Mouse (Mus musculus) liver, adult 2 months (tissue): Measurements from ENCODE around the gene Pard3. TPM values are rescaled to one million over a fixed set of nuclear protein-coding genes. Genes with fewer than 3 reads are reported as not detected.

ENCODE experiments used
- DNase-seq: peaks from one replicate; pipeline ENCODE4 v3.0.0-alpha.2; 2011; ENCODE audit warnings: low read depth, low spot score; ENCODE audit errors: extremely low read depth
- H3K27ac ChIP-seq: fragments of 200-500 bp; replicated peaks from 2 replicates; pipeline ENCODE4 v1.5.1; 2012; ENCODE audit warnings: low read depth, mild to moderate bottlenecking, control low read depth, inconsistent platforms, low read length; ENCODE audit not compliant: insufficient read depth
- H3K27me3 ChIP-seq: fragments of 200-500 bp; 2 replicates; pipeline ENCODE4 v1.6.1; 2012; ENCODE audit warnings: mild to moderate bottlenecking, moderate library complexity, low read length, inconsistent platforms; ENCODE audit not compliant: control insufficient read depth, insufficient read depth
- H3K36me3 ChIP-seq: fragments of 200-500 bp; 2 replicates; pipeline ENCODE4 v1.6.1; 2012; ENCODE audit warnings: low read length, inconsistent platforms; ENCODE audit not compliant: control insufficient read depth, insufficient read depth
- H3K4me1 ChIP-seq: fragments of 200-500 bp; 2 replicates; pipeline ENCODE4 v1.6.1; 2011; ENCODE audit warnings: low read length; ENCODE audit not compliant: control insufficient read depth, insufficient read depth
- H3K4me3 ChIP-seq: fragments of 200-500 bp; 2 replicates; pipeline ENCODE4 v1.5.1; 2011; ENCODE audit warnings: low read depth, mild to moderate bottlenecking, control low read depth, low read length, moderate library complexity; ENCODE audit not compliant: insufficient read depth
- H3K79me2 ChIP-seq: fragments of 200-500 bp; 2 replicates; pipeline ENCODE4 v1.6.1; 2012; ENCODE audit warnings: inconsistent platforms, mild to moderate bottlenecking, low read length, moderate library complexity; ENCODE audit not compliant: control insufficient read depth, insufficient read depth
- H3K9ac ChIP-seq: fragments of 200-500 bp; 2 replicates; pipeline ENCODE4 v1.6.1; 2012; ENCODE audit warnings: low read depth, mild to moderate bottlenecking, control low read depth, inconsistent platforms, low read length
- CTCF ChIP-seq: fragments of 200-500 bp; IDR thresholded peaks from 2 replicates; pipeline ENCODE4 v1.5.1; 2011; ENCODE audit warnings: low read depth, low read length, control low read depth
- POLR2A ChIP-seq: fragments of 200-500 bp; IDR thresholded peaks from 2 replicates; pipeline ENCODE4 v1.6.1; 2011; ENCODE audit warnings: low read length, control low read depth; ENCODE audit not compliant: insufficient read depth; ENCODE audit errors: extremely low read depth
- WGBS: fragments of 180-500 bp; shearing (Covaris S2); methylation state at CpG from one replicate; pipeline ENCODE4 v1.1.7; 2018; 5-methylcytosine and 5-hydroxymethylcytosine counted together
- polyA plus RNA-seq: library from polyadenylated mRNA; depleted of rRNA; stranded (reverse); fragments of >200 nt; gene quantifications from 2 replicates; pipeline ENCODE4 v1.2.3, GENCODE M21; 2012
- total RNA-seq: library from RNA; depleted of rRNA; stranded (reverse); fragments of >200 nt; gene quantifications from 2 replicates; pipeline ENCODE4 v1.2.3, GENCODE M21; 2014

The Pard3 gene
- total and polyA plus RNA-seq, 2 experiments: 47.4 to 61.4 TPM

DNA sequence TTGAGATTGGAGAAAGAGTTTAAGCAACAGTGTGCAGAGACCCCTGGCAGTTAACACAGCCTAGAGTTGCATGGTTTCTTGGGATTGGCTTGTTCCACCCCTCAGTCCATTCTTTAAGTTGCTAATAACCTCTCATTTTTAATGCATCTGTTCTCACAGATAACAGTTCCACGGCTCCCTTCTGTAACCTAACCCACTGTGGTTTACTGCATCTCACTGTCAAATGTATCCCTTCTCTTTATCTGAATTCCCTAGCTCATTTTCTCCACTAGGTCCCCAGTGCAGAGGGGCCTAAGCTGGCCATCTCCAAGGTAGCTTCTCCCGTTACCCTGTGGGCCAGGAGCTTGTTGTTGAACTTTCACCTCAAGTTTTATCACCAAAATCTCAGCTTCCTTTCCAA, 492.1 kb downstream of the Pard3 start:
- Histone ChIP-seq H3K4me1 (peaks cover 1% of the 10 kb centered on the region; the same call in 1 of the 2 replicates), H3K36me3 (no peaks in the 10 kb centered on the region), H3K9ac (no peak overlapping the region), H3K27ac (no peak overlapping the region), H3K79me2 (no peaks in the 10 kb centered on the region; the same call in 1 of the 2 replicates), H3K27me3 (no peaks in the 10 kb centered on the region), H3K4me3 (no peak overlapping the region)
- DNase-seq: no peak
- TF ChIP-seq POLR2A (no peak), CTCF (no peak)
- WGBS: 85% methylated on average over 2 of the region's 2 CpGs

DNA sequence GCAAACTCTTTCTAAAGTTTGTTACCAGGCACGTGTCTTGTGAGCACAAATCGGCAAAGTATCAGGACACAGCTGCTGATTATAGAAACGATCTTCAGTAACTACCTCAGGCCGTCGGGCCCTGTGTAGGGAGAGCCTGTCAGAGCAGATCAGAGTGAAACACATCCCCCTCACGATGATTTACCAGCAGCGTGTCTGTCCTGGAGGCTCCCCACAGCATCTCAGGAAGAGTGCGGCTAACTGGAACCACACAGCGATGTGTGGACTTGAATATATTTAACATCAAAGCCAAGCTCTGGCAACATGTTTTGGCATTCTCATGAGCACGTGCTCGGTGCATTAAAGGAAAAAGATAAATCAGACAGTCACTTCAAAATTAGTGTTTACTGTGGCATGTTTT, 493.3 kb downstream of the Pard3 start:
- WGBS: 86% methylated on average over 11 of the region's 11 CpGs
- no peaks in the 10 kb centered on the region for H3K27me3 ChIP-seq
- H3K36me3 ChIP-seq: no peaks in the 10 kb centered on the region
- H3K4me3 ChIP-seq: no peak overlapping the region
- no peak for TF ChIP-seq CTCF
- no peak for TF ChIP-seq POLR2A
- H3K4me1 ChIP-seq: peaks cover 1% of the 10 kb centered on the region; the same call in 1 of the 2 replicates
- no peaks in the 10 kb centered on the region for H3K79me2 ChIP-seq
- H3K9ac ChIP-seq: no peak overlapping the region
- no peak overlapping the region for H3K27ac ChIP-seq
- no peak for DNase-seq

DNA sequence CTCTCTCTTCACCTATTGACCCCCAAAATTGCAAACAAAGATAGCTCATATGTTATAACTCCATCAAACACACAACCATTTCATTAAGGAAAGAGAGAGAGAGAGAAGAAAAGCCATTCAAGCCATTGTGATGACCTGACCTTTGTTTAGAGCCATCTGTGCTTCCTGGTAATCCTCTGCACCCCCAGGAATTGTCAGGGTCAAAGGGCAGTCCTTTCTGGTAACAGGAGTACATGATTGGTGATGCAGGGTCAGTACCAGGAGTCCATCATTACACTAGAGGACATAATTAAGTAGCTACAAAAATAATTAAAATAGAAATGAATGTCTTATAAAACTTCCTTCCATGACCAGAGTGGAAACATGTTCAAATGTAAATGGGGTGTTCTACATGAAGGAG, 493.9 kb downstream of the Pard3 start:
- Histone ChIP-seq H3K4me1 (peaks cover 1% of the 10 kb centered on the region; the same call in 1 of the 2 replicates), H3K36me3 (no peaks in the 10 kb centered on the region), H3K79me2 (no peaks in the 10 kb centered on the region), H3K27me3 (no peaks in the 10 kb centered on the region), H3K9ac (no peak overlapping the region), H3K27ac (no peak overlapping the region), H3K4me3 (no peak overlapping the region)
- TF ChIP-seq POLR2A: no peak
- no peak for TF ChIP-seq CTCF
- no peak for DNase-seq

DNA sequence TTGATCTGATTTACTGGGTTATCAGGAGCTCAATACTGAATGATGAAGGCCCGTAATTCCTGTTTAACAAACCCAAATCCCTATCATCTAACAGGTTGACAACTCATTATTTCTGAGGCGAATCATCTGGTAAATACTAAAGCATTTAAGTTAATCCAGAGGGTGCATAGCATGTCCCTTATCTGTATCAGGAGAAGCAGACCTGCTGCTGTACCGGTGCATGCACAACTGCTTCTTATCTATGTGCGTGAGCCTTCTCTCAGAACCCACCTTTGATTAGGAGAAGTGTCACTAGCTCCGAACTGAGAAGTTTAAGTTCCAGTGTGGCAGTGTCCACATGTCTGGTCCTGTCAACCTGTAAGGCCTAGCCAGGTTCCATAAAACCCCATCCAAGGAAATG, 499.9 kb downstream of the Pard3 start:
- Histone ChIP-seq H3K9ac (no peak overlapping the region), H3K27me3 (no peaks in the 10 kb centered on the region), H3K4me3 (no peak overlapping the region), H3K27ac (no peak overlapping the region), H3K4me1 (no peaks in the 10 kb centered on the region), H3K36me3 (no peaks in the 10 kb centered on the region), H3K79me2 (no peaks in the 10 kb centered on the region)
- no peak for DNase-seq
- WGBS: 96% methylated on average over 5 of the region's 5 CpGs
- TF ChIP-seq POLR2A (no peak), CTCF (no peak)

DNA sequence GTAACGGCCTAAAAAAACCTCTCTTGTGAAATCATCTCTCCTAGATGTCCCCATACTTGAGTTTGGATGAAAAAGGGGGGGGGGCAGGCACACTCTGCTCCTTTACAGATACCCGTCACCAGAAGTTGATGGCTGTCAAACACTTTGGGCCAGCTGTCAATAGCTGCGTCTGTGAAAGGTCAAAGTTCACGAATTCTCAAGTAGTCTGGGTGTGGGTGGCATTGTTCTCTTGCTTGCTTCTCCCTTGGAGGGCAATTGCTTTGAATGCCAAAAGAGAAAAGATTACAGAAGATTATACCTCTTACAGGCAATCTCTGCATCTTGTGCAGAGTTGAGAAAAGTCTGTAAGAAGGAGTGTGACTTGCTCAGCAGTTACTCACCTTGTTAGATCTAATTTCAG, 500.7 kb downstream of the Pard3 start:
- no peak for DNase-seq
- 63% methylated on average over 4 of the region's 4 CpGs for WGBS
- no peak for TF ChIP-seq POLR2A
- no peak for TF ChIP-seq CTCF
- Histone ChIP-seq H3K36me3 (no peaks in the 10 kb centered on the region), H3K79me2 (no peaks in the 10 kb centered on the region), H3K27me3 (no peaks in the 10 kb centered on the region), H3K4me1 (no peaks in the 10 kb centered on the region), H3K9ac (no peak overlapping the region), H3K27ac (no peak overlapping the region), H3K4me3 (no peak overlapping the region)

DNA sequence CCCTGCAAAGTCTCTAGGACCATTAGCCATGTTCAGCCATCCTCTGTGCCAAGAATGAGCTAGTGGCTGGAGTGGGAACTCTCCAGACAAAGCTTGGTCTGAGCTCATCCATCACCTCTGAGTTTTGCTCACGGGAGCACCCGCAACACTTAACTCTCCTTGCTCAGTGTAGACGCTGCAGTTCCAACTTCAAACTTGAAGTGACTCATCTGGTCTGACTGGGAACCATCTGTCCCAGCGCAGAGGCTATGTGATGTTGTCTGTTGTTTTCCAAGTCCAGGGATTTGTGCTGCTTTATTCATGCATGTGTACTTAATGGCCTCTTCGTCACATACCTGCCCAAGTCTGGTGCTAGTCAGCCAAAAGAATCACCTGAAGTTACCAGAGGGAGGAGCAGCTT, 505.5 kb downstream of the Pard3 start:
- 96% methylated on average over 5 of the region's 5 CpGs for WGBS
- no peaks in the 10 kb centered on the region for H3K36me3 ChIP-seq
- H3K79me2 ChIP-seq: no peaks in the 10 kb centered on the region
- no peak overlapping the region for H3K9ac ChIP-seq
- no peak overlapping the region for H3K27ac ChIP-seq
- no peaks in the 10 kb centered on the region for H3K27me3 ChIP-seq
- no peaks in the 10 kb centered on the region for H3K4me1 ChIP-seq
- no peak overlapping the region for H3K4me3 ChIP-seq
- DNase-seq: no peak
- no peak for TF ChIP-seq CTCF
